Mouse (Mus musculus) ES-Bruce4 (cell line): ENCODE measurements at regions not wholly inside any gene's neighbourhood (a gene's known extent, or its start where the extent isn't known, plus 50 kb on each side); places are given as distances from the start of the nearest gene placed in this dataset.

ENCODE experiments used
- H3K27ac ChIP-seq: 2 replicates; pipeline ENCODE4 v1.5.1; 2012; ENCODE audit warnings: low read length, inconsistent platforms; ENCODE audit not compliant: insufficient read depth
- H3K27me3 ChIP-seq: 2 replicates; pipeline ENCODE4 v1.6.1; 2012; ENCODE audit warnings: mild to moderate bottlenecking, low read length, inconsistent platforms; ENCODE audit not compliant: control insufficient read depth, poor library complexity, insufficient read depth, severe bottlenecking
- H3K36me3 ChIP-seq: 2 replicates; pipeline ENCODE4 v1.6.1; 2012; ENCODE audit warnings: inconsistent platforms, mild to moderate bottlenecking, low read length, moderate library complexity; ENCODE audit not compliant: control insufficient read depth, poor library complexity, insufficient read depth, severe bottlenecking
- H3K4me1 ChIP-seq: one replicate; pipeline ENCODE4 v1.8.1; 2011; ENCODE audit warnings: low read length; ENCODE audit not compliant: control insufficient read depth, insufficient read depth
- H3K4me3 ChIP-seq: 2 replicates; pipeline ENCODE4 v1.5.1; 2011; ENCODE audit warnings: low read depth, mild to moderate bottlenecking, low read length
- H3K9ac ChIP-seq: 2 replicates; pipeline ENCODE4 v1.6.1; 2012; ENCODE audit warnings: low read depth, mild to moderate bottlenecking, inconsistent platforms; ENCODE audit not compliant: poor library complexity, severe bottlenecking
- H3K9me3 ChIP-seq: replicated peaks from 2 replicates; pipeline ENCODE4 v1.6.1; 2012; ENCODE audit warnings: mild to moderate bottlenecking, low read length, inconsistent platforms; ENCODE audit not compliant: control insufficient read depth, poor library complexity, insufficient read depth, severe bottlenecking
- CTCF ChIP-seq: IDR thresholded peaks from one replicate; pipeline ENCODE4 v1.8.1; 2011; ENCODE audit warnings: low read depth, low read length
- EP300 ChIP-seq: IDR thresholded peaks from 2 replicates; pipeline ENCODE4 v1.6.1; 2011; ENCODE audit warnings: low read depth, low read length; ENCODE audit not compliant: insufficient read depth
- POLR2A ChIP-seq: IDR thresholded peaks from one replicate; pipeline ENCODE4 v1.8.1; 2011; ENCODE audit warnings: low read length; ENCODE audit not compliant: insufficient read depth

DNA sequence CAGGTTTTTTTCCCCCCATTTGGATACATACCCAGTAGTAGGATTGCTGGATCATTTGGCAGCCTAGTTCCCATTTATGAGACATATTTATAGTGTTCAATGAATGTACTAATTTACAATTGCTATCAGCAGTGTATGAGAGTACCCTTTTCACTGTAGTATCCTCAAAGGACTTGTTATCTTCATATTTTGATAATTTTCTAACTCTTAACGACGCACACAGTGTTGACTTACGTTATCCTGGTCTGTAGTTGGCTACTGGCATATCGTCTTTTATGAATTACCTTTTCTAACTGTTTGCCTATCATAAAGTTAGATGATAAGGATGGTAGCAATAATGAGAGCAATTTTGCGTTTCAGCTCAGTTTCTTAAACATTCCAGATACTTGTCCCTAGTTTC, 186.8 kb downstream of the Foxo1 start:
- no peaks in the 10 kb centered on the region for H3K4me1 ChIP-seq
- H3K9ac ChIP-seq, result no peak overlapping the region
- no peaks in the 10 kb centered on the region for H3K27me3 ChIP-seq
- no peak for TF ChIP-seq POLR2A
- TF ChIP-seq EP300, result no peak
- TF ChIP-seq CTCF, result no peak
- no peaks in the 10 kb centered on the region for H3K36me3 ChIP-seq
- H3K27ac ChIP-seq, result no peak overlapping the region
- H3K4me3 ChIP-seq, result no peak overlapping the region
- no peaks in the 10 kb centered on the region for H3K9me3 ChIP-seq

DNA sequence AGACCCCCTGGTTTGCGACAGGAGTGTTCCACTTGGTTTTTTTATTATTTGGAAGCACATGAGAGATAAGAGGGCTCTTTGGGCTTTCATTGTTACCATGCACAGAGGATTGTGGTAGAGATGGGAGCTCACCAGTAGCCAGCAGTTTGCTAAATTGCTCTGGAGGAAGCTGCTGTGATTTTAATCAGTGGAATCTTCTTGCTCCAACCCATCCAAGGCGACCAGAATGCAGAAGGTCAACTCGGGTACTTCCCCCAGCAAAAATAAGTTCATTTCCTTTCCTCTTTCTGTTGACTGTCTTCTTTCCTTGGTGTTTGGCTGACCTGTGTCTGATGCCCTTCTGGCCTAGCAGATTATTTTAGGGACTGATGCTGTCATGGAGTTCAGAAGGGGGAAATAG, 184.9 kb downstream of the Foxo1 start:
- no peak for TF ChIP-seq CTCF
- no peak for TF ChIP-seq EP300
- no peak for TF ChIP-seq POLR2A
- Histone ChIP-seq H3K4me1 (no peaks in the 10 kb centered on the region), H3K9ac (no peak overlapping the region), H3K36me3 (no peaks in the 10 kb centered on the region), H3K9me3 (no peaks in the 10 kb centered on the region), H3K27me3 (no peaks in the 10 kb centered on the region), H3K4me3 (no peak overlapping the region), H3K27ac (no peak overlapping the region)

DNA sequence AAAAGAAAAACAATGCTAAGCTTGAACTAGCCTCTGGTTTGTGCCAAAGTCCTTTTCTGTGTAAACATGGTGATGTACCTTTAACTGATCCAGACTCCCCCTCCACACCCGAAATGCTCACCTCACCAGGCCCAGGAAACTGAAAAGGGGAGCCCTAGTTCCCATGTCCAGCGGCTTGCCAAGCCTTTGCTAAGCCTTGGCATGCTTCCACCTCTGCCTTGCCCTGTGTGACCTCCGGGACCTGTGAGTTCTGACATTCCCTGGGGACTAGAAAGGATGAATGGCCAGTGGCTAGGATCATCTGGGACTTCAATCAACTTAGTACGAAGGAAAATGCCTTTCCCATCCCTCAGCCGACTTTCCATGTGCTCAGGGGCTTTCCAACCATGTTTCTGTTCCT, 184.2 kb downstream of the Foxo1 start:
- TF ChIP-seq CTCF (no peak), EP300 (no peak), POLR2A (no peak)
- no peaks in the 10 kb centered on the region for H3K9me3 ChIP-seq
- H3K27ac ChIP-seq, result no peak overlapping the region
- H3K27me3 ChIP-seq, result no peaks in the 10 kb centered on the region
- H3K4me3 ChIP-seq, result no peak overlapping the region
- H3K9ac ChIP-seq, result no peak overlapping the region
- H3K4me1 ChIP-seq, result no peaks in the 10 kb centered on the region
- no peaks in the 10 kb centered on the region for H3K36me3 ChIP-seq

DNA sequence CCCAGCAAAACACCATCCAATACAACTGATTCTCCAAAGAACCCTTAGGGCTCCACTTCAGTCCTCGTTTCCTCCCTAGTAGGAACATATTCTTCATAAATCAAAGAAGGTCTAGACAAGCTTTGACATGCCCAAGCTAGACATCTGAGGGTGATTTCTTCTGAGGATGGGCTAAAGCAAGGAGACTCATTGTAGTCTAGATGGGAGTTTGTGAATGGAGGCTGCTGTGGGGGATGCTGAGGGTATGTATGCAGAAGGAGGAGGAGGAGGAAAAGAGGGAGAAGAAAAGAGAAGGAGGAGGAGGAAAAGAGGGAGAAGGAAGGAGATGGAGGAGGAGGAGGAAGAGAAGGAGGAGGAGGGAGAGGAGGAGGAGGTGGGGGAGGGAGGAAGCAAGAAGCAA, 178.9 kb downstream of the Foxo1 start:
- Histone ChIP-seq H3K4me3 (no peak overlapping the region), H3K9ac (no peak overlapping the region), H3K4me1 (no peaks in the 10 kb centered on the region), H3K27me3 (no peaks in the 10 kb centered on the region), H3K36me3 (no peaks in the 10 kb centered on the region), H3K27ac (no peak overlapping the region), H3K9me3 (no peaks in the 10 kb centered on the region)
- TF ChIP-seq POLR2A, result no peak
- TF ChIP-seq CTCF, result no peak
- TF ChIP-seq EP300, result no peak

DNA sequence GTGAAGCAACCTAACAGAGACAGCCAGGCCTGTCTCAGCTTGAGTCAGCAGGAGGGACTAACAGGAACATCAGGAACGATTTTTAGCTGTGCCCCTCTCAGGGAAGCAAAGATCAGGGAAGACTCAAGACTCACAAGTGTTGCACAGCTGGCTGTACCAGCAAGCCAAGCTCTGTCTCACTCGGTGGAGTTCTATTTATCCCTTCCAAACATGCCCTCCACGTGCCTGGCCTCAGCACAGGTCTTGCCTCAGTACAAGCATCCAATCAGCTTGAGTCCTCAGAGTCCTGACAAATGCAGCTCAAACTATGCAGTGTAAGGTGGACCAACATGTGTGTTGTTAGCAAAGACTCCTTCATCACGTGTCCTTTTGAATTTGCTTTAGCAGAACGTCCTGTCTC, 178.4 kb downstream of the Foxo1 start:
- Histone ChIP-seq H3K4me1 (no peaks in the 10 kb centered on the region), H3K27me3 (no peaks in the 10 kb centered on the region), H3K9me3 (no peaks in the 10 kb centered on the region), H3K9ac (no peak overlapping the region), H3K36me3 (no peaks in the 10 kb centered on the region), H3K27ac (no peak overlapping the region), H3K4me3 (no peak overlapping the region)
- TF ChIP-seq POLR2A (no peak), EP300 (no peak), CTCF (no peak)

DNA sequence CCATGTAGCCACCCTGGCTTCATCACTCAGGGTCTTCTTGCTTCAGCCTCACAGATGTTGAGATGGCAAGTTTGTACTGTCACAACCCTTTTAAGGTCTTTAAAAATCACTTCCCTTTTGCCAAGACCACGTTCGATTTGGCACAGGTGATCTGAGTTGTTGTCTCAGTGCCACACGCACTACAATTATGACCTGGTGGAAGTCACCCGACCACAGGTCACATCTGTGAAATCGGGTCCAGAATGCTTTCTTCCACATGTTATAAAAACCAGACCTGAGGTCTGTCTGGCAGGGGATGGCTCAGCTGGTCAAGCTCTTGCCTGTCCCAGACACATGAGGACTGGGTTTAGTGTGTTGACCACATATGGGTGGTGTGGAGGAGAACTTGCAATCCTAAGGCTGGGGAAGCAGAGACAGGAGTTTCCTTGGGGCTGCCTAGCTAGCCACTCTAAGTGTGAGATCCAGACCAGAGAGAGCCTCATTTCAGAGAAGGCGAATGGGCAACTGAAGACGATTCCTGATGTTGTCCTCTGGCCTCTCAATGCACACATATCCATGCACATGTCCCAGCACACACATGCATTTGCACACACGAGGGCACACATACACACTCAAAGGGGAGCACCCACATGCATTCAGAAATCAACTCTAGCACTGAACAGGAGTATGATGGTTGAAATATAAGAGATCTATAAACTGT, 176.4 kb downstream of the Foxo1 start:
- Histone ChIP-seq H3K9me3 (no peaks in the 10 kb centered on the region), H3K36me3 (no peaks in the 10 kb centered on the region), H3K9ac (no peak overlapping the region), H3K27me3 (no peaks in the 10 kb centered on the region), H3K27ac (no peak overlapping the region), H3K4me3 (no peak overlapping the region), H3K4me1 (no peaks in the 10 kb centered on the region)
- no peak for TF ChIP-seq EP300
- TF ChIP-seq CTCF, result no peak
- TF ChIP-seq POLR2A, result no peak

DNA sequence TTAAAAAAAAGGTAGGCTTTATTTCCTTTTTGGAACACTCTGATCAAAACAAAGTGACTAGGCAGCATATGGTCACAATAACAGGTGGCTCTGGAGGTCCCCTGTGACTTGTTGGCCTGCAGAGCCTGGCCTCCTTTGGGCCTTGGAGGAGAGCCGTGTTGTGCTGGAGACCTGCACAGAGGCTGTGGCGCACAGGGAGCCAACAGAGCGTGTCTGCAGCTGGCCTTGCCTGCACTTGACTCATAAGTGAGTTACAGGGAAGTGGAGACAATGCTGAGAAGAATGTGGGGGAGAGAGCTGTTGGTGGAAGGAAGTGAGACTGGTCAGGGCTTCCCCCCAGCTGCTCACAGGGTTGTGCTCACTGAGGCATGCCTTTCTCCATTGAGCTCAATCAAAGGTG, 175.7 kb downstream of the Foxo1 start:
- Histone ChIP-seq H3K9me3 (no peaks in the 10 kb centered on the region), H3K4me1 (no peaks in the 10 kb centered on the region), H3K27ac (no peak overlapping the region), H3K27me3 (no peaks in the 10 kb centered on the region), H3K4me3 (no peak overlapping the region), H3K36me3 (no peaks in the 10 kb centered on the region), H3K9ac (no peak overlapping the region)
- TF ChIP-seq CTCF, result no peak
- no peak for TF ChIP-seq EP300
- no peak for TF ChIP-seq POLR2A
